Mouse (Mus musculus): ENCODE data around the gene Actl11.

Actl11 gene

DNA sequence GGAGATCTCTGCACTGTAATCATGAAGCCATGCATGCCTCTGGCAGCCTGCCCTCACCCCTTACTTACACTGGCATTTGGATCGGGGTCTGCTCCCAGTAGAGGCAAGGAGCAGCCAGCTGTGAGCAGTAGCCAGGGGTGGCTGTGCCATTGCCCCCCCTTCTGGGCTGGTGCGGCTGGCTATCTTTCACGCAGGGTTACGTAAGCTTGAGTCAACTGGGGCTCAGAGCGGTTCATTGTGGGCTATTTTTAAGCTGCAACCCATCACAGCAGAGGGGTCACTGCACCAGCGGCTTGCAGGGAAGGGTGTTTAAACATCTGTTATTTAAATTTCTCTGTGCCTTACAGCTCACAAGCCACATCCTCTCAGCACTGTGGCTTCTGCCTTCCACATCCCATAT is 4.3 kb upstream of the Actl11 start:
- no peak for DNase-seq

DNA sequence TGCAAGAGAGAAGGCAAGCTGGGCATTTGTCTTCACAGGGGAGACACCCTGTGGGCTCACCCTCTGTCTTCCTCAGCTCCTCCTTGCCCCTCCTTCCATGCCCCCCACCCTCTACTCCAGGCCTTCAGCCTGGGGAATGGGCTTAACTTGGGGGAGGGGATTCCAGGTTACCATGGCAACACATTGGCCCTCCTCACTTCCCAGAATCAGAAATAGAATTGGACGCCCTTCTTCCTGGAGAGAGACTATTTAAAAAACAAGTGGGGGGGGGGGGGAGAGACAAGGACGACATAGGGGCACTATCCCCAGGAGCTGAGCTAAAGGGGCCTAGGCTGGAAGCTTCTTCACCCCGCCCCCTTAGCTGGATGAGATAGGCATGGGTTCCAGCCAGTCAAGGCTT is 3.0 kb upstream of the Actl11 start:
- no peak for DNase-seq

DNA sequence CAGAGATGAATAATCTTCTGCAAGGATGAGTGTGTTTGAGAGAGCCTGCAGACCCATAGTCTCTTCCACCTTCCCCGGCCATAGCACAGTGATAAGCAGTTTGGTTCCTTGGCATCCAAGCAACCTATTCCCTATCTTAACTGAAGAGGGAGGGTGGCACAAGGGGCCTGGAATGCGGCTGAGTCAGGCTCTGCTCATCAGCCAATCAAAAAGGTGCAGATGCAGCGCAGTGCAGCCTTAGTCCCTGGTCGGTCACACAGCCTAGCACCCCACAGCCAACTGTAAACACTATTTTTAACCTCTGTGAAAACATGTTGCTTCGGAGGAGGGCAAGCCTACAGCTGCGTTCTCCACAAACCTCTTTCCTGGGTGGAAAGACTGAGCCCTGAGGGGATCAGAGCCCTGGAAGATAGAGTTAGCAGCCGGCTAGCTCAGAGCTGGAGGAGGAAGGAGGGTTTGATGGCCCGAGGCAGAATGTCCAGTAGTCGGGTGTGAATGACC is 1.3 kb upstream of the Actl11 start:
- no peak for DNase-seq

DNA sequence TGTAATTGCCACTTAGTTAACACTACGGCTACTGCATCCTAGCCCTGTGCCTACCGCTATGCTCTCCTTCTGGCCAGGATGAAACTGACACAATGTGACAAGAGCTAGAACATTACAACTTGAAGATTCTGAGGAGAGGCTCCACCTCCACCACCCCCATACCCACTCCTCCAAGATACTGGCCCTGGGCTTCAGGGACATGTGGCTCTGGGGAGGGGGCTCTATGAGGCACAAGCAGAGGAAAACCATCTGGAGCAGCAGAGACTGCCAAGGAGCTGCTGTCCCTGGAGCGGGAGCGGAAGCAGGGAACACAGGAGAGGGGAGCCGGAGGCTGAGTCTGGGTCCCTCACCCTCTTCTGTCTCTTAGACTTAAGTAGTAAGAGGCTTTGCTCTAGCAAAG is 520 bp upstream of the Actl11 start:
- DNase-seq, result no peak

DNA sequence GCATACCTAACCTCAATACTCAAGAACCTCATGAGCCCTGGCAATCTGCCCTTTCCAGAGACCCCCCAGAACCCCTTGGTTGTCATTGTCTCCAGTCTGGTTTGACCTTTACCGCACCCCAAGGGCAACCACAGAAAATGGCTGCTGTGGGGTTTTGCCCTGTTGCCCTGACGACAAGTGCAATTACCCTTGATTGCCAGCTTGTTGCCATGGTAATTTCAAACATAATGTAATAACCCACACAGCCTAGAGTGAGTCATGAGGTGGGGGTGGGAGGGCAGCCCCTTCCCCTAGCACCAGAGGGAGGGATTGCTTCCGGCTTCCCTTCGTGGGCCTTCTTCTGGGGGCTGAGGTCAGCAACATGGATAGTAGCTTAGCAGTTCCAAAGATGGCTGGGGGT is 4.0 kb downstream of the Actl11 start:
- no peak for DNase-seq

DNA sequence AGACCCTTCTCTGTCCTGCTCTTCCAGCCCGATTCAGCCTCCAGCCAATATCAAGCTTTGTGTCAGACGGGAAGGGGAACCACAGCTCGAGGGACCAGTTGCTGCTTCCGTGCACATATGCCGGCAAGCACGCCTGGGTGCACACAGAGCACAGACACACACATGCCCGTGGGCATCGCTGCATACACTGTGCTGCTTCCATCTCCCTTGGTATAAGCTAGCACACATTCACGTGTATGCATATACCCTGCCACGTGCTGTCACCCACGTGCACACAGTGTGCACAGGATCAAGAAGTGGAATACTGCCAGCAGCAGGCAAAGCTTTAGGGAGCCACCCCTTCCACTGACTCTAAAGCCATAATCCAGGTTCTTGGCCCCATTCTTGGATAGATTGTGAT is 5.9 kb downstream of the Actl11 start:
- DNase-seq, result no peak

DNA sequence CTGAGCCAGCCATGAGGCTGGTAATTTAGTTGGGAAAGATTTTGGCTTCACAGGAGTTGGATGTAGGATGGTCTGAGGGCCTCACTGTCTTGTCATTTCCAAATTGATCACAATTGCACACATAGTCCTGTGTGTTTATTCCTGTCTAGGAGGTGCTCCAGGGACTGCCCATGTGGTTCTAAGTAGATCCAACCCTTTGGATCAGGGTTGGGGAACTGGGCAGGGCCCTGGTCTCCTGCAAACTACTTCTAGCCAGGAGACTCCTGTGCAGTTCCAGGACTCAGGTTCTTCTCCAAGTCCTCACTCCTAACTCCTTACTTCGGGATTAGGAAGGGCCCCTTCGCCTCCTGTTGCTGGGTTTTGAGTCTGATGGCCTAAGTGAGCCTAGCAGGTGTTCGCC is 7.1 kb downstream of the Actl11 start, which contains the start of gene Camkv:
TSS of gene Camkv (plus strand) at position 301 of the 400 bp plus-strand sequence.
- no peak for DNase-seq

DNA sequence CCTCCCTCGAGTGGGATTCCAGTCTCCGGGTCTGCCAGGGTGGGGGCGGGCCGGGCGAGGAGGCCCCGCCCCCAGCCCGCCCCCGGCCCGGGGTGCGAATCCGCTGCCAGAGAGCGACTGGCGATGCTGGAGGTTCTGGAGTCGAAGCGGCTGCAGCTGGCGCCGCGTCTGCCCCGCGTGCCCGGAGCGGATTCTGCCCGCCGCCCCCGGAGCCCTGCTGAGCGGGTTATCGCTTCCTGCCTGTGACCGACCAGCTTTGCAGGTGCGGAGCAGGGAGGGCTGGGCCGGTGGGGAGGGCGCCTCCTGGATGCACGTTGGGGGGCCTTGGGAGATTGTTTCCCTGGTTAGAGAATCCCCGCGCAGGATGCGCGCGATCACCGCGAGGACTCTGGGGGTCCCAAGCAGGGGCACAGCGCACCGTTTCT is 7.5 kb downstream of the Actl11 start:
- peak; percentile 6 for DNase-seq

DNA sequence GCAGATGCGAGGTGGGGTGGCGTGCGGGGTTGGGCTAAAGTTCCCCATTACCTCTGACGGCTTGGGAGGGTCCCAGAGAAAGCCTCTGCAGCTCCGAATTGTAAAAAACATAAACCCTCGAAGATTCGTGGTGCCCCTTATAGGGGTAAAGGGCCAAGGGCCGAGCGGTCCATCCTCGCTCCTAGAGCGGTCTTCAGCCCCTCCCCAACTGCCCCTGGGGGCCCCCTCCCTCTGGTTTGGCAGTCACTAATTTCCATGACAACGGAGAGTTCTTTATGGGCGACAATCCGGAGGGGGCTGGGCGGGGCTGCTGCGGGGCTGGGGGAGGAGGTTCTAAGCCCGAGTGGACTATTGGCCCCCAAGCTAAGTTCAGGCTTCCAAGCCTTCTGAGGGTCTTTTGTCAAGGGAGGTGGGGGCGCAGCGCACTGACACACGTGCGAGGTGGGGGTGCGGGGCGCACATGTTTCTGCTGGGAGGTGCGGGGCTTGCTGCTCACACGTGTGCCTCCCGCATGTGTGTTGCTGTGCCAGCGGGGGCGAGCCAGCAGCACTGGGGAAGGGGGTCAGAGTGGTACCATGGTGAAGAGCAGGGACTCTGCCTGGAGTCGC is 8.1 kb downstream of the Actl11 start:
- DNase-seq, result no peak

DNA sequence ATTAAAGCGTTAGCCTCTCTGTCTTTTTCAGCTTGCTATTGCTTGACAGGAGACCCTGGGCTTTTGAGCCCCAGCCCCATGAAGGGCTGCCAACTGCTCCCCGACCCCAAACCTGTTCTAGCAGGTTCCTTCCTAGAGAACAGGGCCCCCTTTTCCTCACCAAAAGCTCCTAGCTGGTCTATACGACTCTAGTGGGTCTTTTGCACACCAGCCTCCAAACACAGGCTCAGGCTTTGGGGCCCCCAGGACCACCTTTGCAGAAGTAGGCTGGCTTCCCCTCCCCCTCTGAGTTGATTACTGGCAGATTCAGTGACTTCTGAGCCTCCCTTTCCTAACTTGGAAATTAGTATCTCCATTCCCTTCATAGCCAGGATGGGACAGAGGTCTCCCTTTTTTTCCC is 8.6 kb downstream of the Actl11 start:
- no peak for DNase-seq

DNA sequence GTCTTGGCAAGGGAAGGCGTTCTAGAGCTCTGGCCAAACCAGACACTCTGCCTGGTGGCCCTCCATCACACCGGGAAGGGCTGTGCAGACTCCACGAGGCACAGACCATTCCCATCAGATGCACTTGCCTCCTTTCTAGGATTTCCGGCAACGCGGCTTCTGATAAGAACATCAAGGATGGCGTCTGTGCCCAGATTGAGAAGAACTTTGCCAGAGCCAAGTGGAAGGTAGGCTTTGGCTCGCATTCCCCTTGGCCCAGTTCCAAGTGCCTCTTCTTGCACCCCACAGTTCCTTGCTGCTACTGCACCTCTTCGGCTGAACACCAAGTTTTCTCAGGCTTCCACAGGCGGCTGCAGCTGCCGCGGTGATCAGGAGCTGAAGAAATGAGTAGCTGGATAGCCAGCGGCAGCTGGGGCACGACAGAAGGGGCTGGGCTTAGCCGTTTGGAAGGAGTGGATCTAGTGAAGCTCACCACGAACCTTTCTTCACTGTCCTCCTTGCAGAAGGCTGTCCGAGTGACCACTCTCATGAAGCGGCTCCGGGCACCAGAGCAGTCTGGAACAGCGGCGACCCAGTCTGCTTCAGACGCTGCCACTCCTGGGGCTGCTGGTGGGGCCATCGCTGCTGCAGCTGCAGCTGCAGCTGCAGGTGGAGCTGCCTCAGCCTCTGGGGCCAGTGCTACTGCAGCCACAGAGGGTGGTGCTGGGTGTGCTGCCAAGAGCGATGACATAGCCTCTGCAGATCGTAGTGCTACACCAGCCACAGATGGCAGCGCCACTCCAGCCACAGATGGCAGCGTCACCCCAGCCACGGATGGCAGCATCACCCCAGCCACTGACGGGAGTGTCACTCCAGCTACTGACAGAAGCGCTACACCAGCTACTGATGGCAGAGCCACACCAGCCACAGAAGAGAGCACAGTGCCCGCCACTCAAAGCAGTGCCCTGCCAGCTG is 19.2 kb downstream of the Actl11 start:
- no peak for DNase-seq

DNA sequence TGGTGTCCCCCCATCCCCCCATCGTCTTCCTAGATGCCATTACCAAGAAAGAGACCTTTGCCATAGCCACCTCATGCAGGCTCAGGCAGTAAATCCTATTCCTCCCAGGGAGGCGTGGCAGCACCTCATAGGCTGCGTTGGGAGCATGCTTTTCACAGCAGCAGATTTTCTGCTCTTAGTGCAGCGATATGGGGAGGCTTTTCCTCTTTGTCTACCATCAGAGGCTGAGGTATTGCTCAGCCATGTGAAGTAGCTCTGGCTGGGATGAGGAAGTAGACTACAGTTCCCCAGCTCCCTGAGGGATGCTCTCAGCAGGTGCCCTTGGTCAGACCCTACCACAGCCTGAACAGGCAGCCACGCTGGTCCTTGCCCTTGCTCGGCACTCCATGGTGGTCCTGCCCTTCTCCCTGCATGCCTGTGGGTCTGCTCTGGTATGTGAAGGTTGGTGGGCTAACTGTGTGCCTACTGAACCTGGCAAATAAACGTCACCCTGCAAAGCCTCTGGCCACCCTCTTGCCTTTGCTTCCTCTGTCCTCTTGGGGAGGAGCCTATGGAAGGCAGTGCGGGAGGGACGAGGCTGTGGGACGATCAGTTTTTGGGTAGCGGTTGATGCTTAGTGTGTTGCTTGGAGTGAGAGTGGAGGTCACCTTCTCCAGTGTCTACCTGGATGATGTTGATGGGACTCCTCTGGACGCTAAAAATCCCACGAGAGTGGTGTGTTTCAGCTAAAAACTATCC is 21.1 kb downstream of the Actl11 start:
- no peak for DNase-seq

DNA sequence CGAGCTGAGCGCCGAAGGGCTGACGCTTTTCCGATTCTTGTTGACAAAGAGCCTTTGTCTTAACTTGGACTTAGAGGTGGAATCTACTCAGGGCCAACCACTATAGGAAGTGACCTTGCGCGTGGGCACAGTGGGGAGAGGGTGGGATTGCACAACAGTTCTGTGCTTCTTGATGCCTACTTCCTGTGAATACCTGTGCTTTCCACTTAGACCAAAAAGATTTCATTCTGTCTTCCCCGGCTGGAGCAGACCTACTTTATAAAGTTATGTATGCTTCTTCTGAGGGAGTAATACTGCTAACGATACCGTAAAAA is 21.6 kb downstream of the Actl11 start, which contains the start of gene Traip:
TSS of gene Traip (plus strand) at position 215 of the 314 bp plus-strand sequence.
- DNase-seq, result no peak

DNA sequence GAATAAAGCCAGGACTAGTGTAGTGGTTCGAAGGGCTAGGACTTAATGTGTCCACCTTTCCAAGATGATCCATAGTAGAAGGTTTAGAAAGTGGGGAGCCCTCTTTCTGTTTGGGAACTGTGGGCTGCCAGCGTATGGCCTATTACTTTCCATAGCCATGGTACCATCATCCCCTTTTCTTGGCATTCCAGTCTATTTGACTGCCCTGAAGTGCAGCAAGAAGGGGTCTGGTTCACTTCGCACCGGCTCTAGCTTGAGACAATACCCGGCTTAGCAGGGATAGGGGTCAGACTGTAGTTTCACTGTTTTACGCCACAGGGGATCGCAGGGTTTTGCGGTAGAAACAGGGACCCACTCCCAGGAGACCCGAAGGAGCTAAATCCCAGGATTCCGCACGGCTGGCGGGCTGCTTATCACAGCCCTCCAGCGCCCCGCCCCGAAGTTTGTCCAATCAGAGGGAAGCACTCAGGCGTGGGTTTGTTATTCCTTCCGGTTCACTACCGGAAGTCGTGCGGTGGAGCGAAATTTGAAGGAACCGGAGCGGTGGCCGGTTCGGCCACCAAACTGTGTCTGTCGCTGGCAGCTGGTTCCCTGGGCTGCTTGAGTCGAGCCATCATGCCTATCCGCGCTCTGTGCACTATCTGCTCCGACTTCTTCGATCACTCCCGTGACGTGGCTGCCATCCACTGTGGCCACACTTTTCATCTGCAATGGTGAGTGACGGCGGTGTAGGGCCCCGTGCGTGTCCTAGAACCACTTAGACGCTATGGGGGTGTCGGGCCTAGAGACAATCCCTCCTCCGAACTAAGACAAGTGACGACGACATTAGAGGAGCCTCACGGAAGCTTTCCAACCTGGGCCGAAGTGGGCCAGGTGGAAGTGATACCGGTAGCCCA is 22.4 kb downstream of the Actl11 start:
- DNase-seq, result peak; percentile 95

DNA sequence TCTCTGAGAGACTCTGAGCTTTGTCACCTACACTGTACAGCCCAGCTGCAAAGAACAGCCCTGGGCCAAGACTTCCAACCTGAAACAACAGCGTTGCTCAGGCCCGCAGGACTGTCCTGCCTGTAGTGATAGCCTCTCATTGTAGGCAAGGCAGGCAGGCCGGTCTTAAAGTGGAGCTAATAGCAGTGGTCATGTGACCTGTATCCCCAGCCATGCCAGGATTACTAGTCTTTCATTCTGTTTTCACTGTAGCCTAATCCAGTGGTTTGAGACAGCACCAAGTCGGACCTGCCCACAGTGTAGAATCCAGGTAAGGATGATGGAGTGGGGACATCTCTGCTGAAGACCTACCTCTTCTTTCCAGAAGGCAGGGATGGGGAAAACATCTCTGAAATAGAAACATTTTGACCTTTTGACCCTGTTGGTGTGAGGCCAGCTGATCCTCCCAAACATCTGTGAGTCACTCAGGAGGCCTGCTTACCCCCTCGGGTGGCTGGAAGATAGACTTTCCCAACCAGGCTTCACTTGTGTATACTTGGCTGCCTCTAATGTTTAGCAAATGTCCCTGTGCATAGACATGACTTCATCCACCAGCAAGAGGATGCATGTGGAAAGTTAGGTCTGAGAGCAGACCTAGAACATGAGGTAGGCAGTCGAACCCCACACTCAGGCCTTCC is 27.5 kb downstream of the Actl11 start:
- peak; percentile 26 for DNase-seq

DNA sequence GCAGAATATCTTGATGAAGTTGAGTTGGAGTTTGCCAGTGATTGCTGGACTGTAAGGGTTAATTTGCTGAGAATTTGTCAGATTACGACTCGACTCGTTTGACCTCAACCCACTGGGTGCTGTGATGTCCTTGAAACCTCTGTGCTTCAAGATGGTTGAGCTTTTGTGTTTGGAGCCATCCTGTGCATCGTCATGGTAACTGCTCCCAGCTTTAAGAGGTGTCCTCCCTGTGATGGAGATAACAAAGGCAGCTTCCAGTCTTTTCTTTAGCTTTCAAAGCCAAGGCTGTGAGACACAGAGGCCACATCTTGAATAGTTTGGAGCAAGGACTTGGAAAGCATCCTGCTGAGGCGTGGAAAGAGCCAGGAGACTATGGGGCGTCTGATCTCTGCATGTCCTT is 28.9 kb downstream of the Actl11 start:
- no peak for DNase-seq

DNA sequence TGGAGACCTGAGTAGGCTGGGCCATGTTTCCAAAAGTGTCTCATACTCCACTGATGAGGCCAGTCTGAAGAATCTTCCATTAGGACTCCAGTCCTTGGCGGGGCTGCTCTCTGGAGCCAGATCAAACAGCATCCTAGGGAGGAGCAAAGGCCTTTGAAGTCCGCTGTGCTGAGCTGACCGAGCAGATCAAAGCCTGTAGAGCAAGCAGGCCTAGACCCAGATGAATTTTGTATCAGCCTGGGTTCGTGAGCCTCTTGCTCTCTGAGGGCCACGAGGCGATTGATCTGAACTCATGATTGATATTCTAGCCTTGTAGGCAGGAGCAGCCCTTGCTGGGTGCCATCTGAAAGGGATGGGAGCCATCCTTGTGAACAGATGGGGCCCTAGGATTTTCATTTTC is 31.6 kb downstream of the Actl11 start:
- no peak for DNase-seq

DNA sequence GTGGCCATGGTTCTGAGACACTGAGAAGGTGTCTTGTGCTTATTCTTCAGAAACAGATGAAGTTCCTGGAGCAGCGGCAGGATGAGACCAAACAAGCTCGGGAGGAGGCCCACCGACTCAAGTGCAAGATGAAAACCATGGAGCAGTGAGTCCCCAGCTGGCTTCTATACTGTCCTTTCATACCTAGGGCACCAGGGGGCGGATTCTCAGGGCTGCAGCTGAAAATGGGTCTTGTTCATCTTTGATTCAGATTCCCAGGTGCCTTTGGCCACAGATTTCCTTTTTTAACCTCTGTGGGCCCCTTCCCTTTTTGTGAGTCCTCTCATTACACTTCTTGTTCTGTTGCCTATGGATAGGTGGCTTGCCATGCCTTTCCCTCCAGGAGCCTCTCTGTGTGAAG is 32.7 kb downstream of the Actl11 start:
- DNase-seq, result no peak

DNA sequence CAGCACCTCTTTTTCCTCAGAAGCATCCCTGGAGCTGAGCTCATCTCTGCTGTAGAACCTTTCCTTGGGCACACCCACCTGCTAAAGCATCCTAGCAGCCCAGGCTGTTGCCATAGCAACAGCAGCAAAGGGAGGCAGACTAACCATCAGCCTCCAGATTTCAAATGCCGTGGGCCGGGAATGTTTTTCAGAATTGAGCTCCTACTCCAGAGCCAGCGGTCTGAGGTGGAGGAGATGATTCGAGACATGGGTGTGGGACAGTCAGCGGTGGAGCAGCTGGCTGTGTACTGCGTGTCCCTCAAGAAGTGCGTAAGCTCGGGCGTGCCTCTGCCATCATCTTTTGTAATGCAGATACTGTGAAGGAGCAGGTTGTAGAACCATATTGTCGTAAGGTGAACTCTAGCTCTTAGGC is 33.1 kb downstream of the Actl11 start:
- no peak for DNase-seq

DNA sequence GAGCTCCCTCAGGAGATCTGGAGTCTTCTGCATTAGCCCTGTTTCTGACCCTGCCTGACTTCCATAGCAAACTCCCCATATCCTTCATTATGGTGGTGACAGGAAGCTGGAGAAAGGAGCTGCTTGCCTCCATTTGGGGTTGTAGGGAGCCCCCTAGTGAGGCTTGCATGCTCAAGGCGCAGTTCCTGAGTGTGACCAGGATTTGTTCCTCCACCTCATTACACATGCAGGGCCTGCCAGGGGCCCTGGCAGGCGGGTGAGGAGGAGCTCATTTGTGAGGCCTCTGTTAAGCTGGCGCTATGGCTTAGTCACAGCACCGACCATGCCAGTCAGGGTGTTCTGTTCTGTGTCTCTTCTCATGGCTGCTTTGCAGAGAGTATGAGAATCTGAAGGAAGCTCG is 33.6 kb downstream of the Actl11 start:
- no peak for DNase-seq

DNA sequence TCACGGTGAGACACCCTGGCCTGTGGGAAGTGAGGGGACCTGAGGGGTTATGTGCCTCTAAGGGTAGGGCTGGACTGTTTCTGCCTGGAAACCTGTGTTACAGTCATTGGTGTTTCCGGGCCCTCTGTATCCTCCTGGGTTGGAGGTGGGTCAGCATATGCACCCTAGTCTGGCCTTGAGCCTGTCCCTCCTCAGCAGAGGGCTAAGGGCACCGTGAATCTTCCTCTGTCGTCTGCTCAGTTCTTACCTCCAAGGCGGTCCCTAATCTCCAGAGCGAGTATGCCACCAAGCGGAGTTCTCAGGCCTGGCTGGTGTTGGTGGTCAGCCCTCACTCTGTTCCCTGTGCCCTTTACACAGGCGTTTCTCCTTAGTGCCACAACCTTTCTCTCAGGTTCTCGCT is 34.6 kb downstream of the Actl11 start:
- DNase-seq, result no peak

DNA sequence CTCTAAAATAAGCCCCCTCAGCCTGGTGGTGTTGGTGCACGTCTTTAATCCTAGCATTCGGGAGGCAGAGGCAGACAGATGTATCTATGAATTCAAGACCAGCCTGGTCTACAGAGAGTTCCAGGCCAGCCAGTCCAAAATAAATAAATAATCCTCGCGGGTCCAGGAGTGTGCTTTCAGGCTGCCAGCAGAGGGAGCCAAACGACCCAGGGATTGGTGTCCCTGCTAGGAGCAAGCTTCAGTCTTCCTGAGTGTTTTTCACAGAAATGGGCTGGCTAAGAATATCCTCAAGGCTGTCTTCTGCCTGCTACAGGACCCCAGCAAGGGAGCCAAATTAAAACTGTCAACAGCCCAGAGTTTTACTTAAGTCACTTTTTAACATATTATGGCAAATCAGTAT is 35.4 kb downstream of the Actl11 start:
- peak; percentile 93 for DNase-seq

Data from lung, postnatal 14 days (tissue).